ENCODE assay signal across 16 mouse cellular contexts in the genomic region with DNA sequence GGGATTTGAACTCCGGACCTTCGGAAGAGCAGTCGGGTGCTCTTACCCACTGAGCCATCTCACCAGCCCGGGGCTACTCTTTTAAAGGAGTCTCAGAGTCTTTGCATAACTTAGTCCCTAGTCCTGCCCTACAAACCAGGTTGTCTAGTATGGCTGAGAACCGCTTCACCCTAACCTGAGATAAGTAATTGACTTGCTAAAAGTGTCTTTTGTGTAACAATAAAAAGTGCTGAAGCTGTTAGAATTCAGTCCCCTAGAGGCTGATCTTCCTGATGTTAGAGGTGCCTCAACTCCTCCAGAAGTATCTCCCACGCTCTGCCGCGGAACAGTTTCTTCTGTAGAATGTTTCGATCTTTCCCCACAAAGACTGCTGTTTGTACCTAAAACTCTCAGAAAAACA.
"Had no signal": no experiment of that assay in that cellular context is flagged by ENCODE, and none has a peak within 500 bp of the region (broad histone marks: within the 10 kb centered on the region; RNA-seq: fewer than 3 reads in every experiment).

No protein-coding gene starts in this region.

- H3K4me1 ChIP-seq: midbrain, embryonic 10.5 days; stomach, embryonic 15.5 days had no signal

- H3K9me3 ChIP-seq: midbrain, embryonic 10.5 days; midbrain, embryonic 12.5 days; neural tube, embryonic 13.5 days; neural tube, embryonic 15.5 days; stomach, embryonic 15.5 days had no signal

- H3K9ac ChIP-seq: lung, embryonic 14.5 days; midbrain, embryonic 12.5 days; neural tube, embryonic 13.5 days; neural tube, embryonic 15.5 days; stomach, embryonic 15.5 days had no signal

- DNase-seq: lung, adult 18-20 months; lung, embryonic 14.5 days; lung, postnatal 10 days; lung, postnatal 4 days; midbrain, embryonic 14.5 days; right cerebral cortex, postnatal 14 days; thymus, adult 2 months; thymus, postnatal 25 days; thymus, postnatal 4 days had no signal

- H3K27ac ChIP-seq: midbrain, embryonic 10.5 days; midbrain, embryonic 12.5 days; neural tube, embryonic 13.5 days; neural tube, embryonic 15.5 days; stomach, embryonic 15.5 days; stomach, postnatal 0 days had no signal

- H3K4me3 ChIP-seq: midbrain, embryonic 10.5 days; midbrain, embryonic 12.5 days; myocyte; neural tube, embryonic 13.5 days; neural tube, embryonic 15.5 days; stomach, embryonic 15.5 days had no signal

- H3K36me3 ChIP-seq: neural tube, embryonic 15.5 days; stomach, embryonic 15.5 days had no signal
